Mouse (Mus musculus): ENCODE data around the gene Uncx.

DNA sequence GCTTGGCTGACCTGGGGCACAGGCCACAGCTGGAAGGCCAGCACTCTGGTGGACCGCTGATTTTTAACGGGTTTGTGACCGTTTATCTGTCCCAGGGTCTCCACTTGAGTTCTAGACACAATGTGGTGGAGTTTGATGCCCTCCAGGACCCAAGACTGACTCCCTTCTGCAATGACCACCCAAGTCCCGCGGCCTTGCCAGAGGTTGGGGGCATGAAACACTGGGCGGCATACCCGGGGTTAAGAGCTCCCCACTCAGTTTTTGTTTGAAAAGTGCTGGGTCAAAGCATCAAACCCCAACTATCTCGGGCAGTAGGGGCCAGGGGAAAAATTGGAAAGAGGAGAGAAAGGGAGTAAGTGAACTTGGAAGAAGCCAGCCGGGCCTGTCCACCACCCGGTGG, 13.8 kb downstream of the Uncx start:
- no peak for TF ChIP-seq CTCF (IDR thresholded peaks at IDR 0.05; ENCODE audit: extremely low read depth, insufficient read depth, insufficient read length, insufficient replicate concordance)
- no peak for TF ChIP-seq POLR2A (IDR thresholded peaks at IDR 0.05; ENCODE audit: low read depth, low read length)

Data from spleen, adult 2 months (tissue).